9 mouse cellular contexts compared by ENCODE assay signal in genomic region chr11:62732022-62732387, GRCm38 (mm10). TPM values are rescaled to one million over a fixed set of nuclear protein-coding genes. Genes with fewer than 3 reads are reported as not detected.
DNase-seq lines count a peak whose midpoint lies in the region; ATAC-seq and TF ChIP-seq lines count a peak whose summit lies in the region.
"Had no signal": no experiment of that assay in that cellular context is flagged by ENCODE, and none has a peak within 500 bp of the region (broad histone marks: within the 10 kb centered on the region; RNA-seq: fewer than 3 reads in every experiment).

No protein-coding gene starts in this region.

- intact Hi-C loops in left cerebral cortex, postnatal 14 days (cut with DNase I): no loop called here

- no peak overlapping the region for H3K9ac ChIP-seq in kidney, postnatal 0 days (ENCODE audit: low read depth, low read length)
- H3K9ac ChIP-seq in embryonic facial prominence, embryonic 13.5 days: no peak overlapping the region
- H3K9ac ChIP-seq in intestine, embryonic 15.5 days: no peak overlapping the region

- ATAC-seq in kidney, postnatal 0 days (replicated peaks; ENCODE audit: low FRiP score, low read depth): no peak
- ATAC-seq in embryonic facial prominence, embryonic 13.5 days (ENCODE audit: insufficient number of reproducible peaks, insufficient read depth, low FRiP score, low TSS enrichment, low read depth): no peak
- no peak for ATAC-seq in intestine, embryonic 15.5 days
- ATAC-seq in granulocyte monocyte progenitor cell, adult 5-6 weeks (replicated peaks; ENCODE audit: poor library complexity, severe bottlenecking): no peak

- H3K4me3 ChIP-seq in kidney, postnatal 0 days (replicated peaks; ENCODE audit: low read depth, low read length): peak overlapping the region; percentile 51
- H3K4me3 ChIP-seq in embryonic facial prominence, embryonic 13.5 days: peak overlapping the region; percentile 85
- peak overlapping the region; percentile 64 for H3K4me3 ChIP-seq in intestine, embryonic 15.5 days (replicated peaks)
- peak overlapping the region; percentile 28 for H3K4me3 ChIP-seq in myocyte

- peaks cover 7% of the 10 kb centered on the region; the same call in 1 of the 2 replicates for H3K36me3 ChIP-seq in kidney, postnatal 0 days (ENCODE audit: insufficient read depth, low read length)
- peaks cover 22% of the 10 kb centered on the region for H3K36me3 ChIP-seq in embryonic facial prominence, embryonic 13.5 days
- H3K36me3 ChIP-seq in intestine, embryonic 15.5 days: no peaks in the 10 kb centered on the region
- H3K36me3 ChIP-seq in myocyte (ENCODE audit: control insufficient read depth, insufficient read depth): no peaks in the 10 kb centered on the region

- no peaks in the 10 kb centered on the region for H3K79me2 ChIP-seq in myocyte (ENCODE audit: control insufficient read depth, insufficient read depth)

- no peak for TF ChIP-seq CTCF in kidney, postnatal 0 days (IDR thresholded peaks at IDR 0.05; ENCODE audit: low read depth)

- WGBS in kidney, postnatal 0 days: 12% methylated on average over 5 of the region's 5 CpGs
- WGBS in embryonic facial prominence, embryonic 13.5 days: 11% methylated on average over 5 of the region's 5 CpGs
- 25% methylated on average over 5 of the region's 5 CpGs for WGBS in intestine, embryonic 15.5 days

- no peak for DNase-seq in kidney, postnatal 0 days (ENCODE audit: low spot score)
- DNase-seq in kidney, adult 8-10 months: no peak
- DNase-seq in left cerebral cortex, postnatal 14 days (ENCODE audit: low spot score in 2 of 2): no peak
- DNase-seq in right cerebral cortex, postnatal 10 days (ENCODE audit: low spot score in 2 of 2): no peak

- H3K9me3 ChIP-seq in kidney, postnatal 0 days (replicated peaks; ENCODE audit: low read length): no peaks in the 10 kb centered on the region
- H3K9me3 ChIP-seq in embryonic facial prominence, embryonic 13.5 days: no peaks in the 10 kb centered on the region
- no peaks in the 10 kb centered on the region for H3K9me3 ChIP-seq in intestine, embryonic 15.5 days

- TF ChIP-seq POLR2A in myocyte (IDR thresholded peaks at IDR 0.05; ENCODE audit: insufficient read length, low read depth): no peak

- peak overlapping the region; percentile 5 for H3ac ChIP-seq in myocyte (ENCODE audit: control insufficient read depth, insufficient read length)

- no peaks in the 10 kb centered on the region for H3K4me1 ChIP-seq in kidney, postnatal 0 days (replicated peaks; ENCODE audit: insufficient read depth, low read length)
- peaks cover 12% of the 10 kb centered on the region for H3K4me1 ChIP-seq in embryonic facial prominence, embryonic 13.5 days
- H3K4me1 ChIP-seq in intestine, embryonic 15.5 days (replicated peaks): no peaks in the 10 kb centered on the region

- H3K27ac ChIP-seq in kidney, postnatal 0 days: no peak overlapping the region
- H3K27ac ChIP-seq in embryonic facial prominence, embryonic 13.5 days: no peak overlapping the region
- no peak overlapping the region for H3K27ac ChIP-seq in intestine, embryonic 15.5 days

- H3K27me3 ChIP-seq in kidney, postnatal 0 days (ENCODE audit: insufficient read depth, low read length): no peaks in the 10 kb centered on the region
- no peaks in the 10 kb centered on the region for H3K27me3 ChIP-seq in embryonic facial prominence, embryonic 13.5 days
- H3K27me3 ChIP-seq in intestine, embryonic 15.5 days (replicated peaks): no peaks in the 10 kb centered on the region
- no peaks in the 10 kb centered on the region for H3K27me3 ChIP-seq in myocyte (ENCODE audit: control insufficient read depth, insufficient read depth, insufficient read length)

- peak overlapping the region; percentile 68 for H3K4me2 ChIP-seq in kidney, postnatal 0 days (ENCODE audit: low read length)
- peak overlapping the region; percentile 79 for H3K4me2 ChIP-seq in embryonic facial prominence, embryonic 13.5 days
- H3K4me2 ChIP-seq in intestine, embryonic 15.5 days (replicated peaks): peak overlapping the region; percentile 85
- H3K4me2 ChIP-seq in myocyte (ENCODE audit: low read depth): peak overlapping the region; percentile 20

TF ChIP-seq in myocyte, 11 proteins besides CTCF, POLR2A, EP300 and RAD21:
- TF ChIP-seq MYOD1 (IDR thresholded peaks at IDR 0.05; ENCODE audit: control insufficient read depth in 1 of 3, insufficient read length in 2 of 3, low read depth in 2 of 3) (no peak), REST (IDR thresholded peaks at IDR 0.05; ENCODE audit: insufficient read depth, insufficient read length) (no peak), SRF (IDR thresholded peaks at IDR 0.05; ENCODE audit: control insufficient read depth, insufficient read length, low read depth) (no peak), CEBPB (IDR thresholded peaks at IDR 0.05; ENCODE audit: insufficient read depth, poor library complexity, severe bottlenecking) (no peak), POLR2AphosphoS2 (IDR thresholded peaks at IDR 0.05; ENCODE audit: insufficient read length, low read depth) (no peak)

RNA-seq across cellular contexts. Expression of gene Zfp287, which starts 0.3 kb away (rescaled TPM):
- polyA plus RNA-seq in kidney, postnatal 0 days (2015; fragmentation: Nextera tagmentation; extraction: Ambion mirVana): 4.5 and 5.0 TPM in 2 replicates
- polyA plus RNA-seq in embryonic facial prominence, embryonic 13.5 days (2015; fragmentation: Nextera tagmentation; extraction: Ambion mirVana): 13.5 and 14.4 TPM in 2 replicates
- 5.4 and 5.6 TPM in 2 replicates for polyA plus RNA-seq in intestine, embryonic 15.5 days (2015; fragmentation: Nextera tagmentation; extraction: Ambion mirVana)
- 0.90 TPM for polyA plus RNA-seq in myocyte (2012; fragmentation: generic; extraction: Trizol)
- 10 to 100 TPM; 15.8 to 16.7 TPM for total RNA-seq in left cerebral cortex, postnatal 14 days (2021)
- total RNA-seq in granulocyte monocyte progenitor cell, adult 5-6 weeks (2014; fragmentation: Nextera tagmentation): 1.1 and 2.5 TPM in 2 replicates
- total RNA-seq in granulocyte monocyte progenitor cell, adult 5-6 weeks (2017): 0.56 and 1.9 TPM in 2 replicates

RNA-seq across cellular contexts. Expression of gene Gm10428, which starts 20.9 kb away (rescaled TPM):
- 0.45 TPM in 1 of 2 replicates, not detected in the other for polyA plus RNA-seq in kidney, postnatal 0 days (2015; fragmentation: Nextera tagmentation; extraction: Ambion mirVana)
- not detected in 2 replicates for polyA plus RNA-seq in embryonic facial prominence, embryonic 13.5 days (2015; fragmentation: Nextera tagmentation; extraction: Ambion mirVana)
- not detected in 2 replicates for polyA plus RNA-seq in intestine, embryonic 15.5 days (2015; fragmentation: Nextera tagmentation; extraction: Ambion mirVana)
- polyA plus RNA-seq in myocyte (2012; fragmentation: generic; extraction: Trizol): not detected
- total RNA-seq in left cerebral cortex, postnatal 14 days (2021): not detected
- total RNA-seq in granulocyte monocyte progenitor cell, adult 5-6 weeks (2014; fragmentation: Nextera tagmentation): not detected in 2 replicates
- total RNA-seq in granulocyte monocyte progenitor cell, adult 5-6 weeks (2017): not detected in 2 replicates
- total RNA-seq: megakaryocyte-erythroid progenitor cell, adult 5-6 weeks had no signal

RNA-seq across cellular contexts. Expression of gene Zfp286, which starts 57.3 kb away (rescaled TPM):
- 10.8 and 11.4 TPM in 2 replicates for polyA plus RNA-seq in kidney, postnatal 0 days (2015; fragmentation: Nextera tagmentation; extraction: Ambion mirVana)
- 38.4 and 39.8 TPM in 2 replicates for polyA plus RNA-seq in embryonic facial prominence, embryonic 13.5 days (2015; fragmentation: Nextera tagmentation; extraction: Ambion mirVana)
- polyA plus RNA-seq in intestine, embryonic 15.5 days (2015; fragmentation: Nextera tagmentation; extraction: Ambion mirVana): 13.1 and 13.5 TPM in 2 replicates
- not detected for polyA plus RNA-seq in myocyte (2012; fragmentation: generic; extraction: Trizol)
- total RNA-seq in left cerebral cortex, postnatal 14 days (2021): 10 to 100 TPM; 20.6 to 23.0 TPM
- total RNA-seq in granulocyte monocyte progenitor cell, adult 5-6 weeks (2014; fragmentation: Nextera tagmentation): 3.2 and 7.5 TPM in 2 replicates
- 2.4 and 2.8 TPM in 2 replicates for total RNA-seq in granulocyte monocyte progenitor cell, adult 5-6 weeks (2017)

Comparison
In these comparisons a context has a peak if more than half of its experiments do, and no peak if none do; other contexts are left out.
1. H3K4me2 ChIP-seq: peak in every context shown above with its lines; median percentile 85 in intestine, embryonic 15.5 days; 79 in embryonic facial prominence, embryonic 13.5 days; 68 in kidney, postnatal 0 days; 20 in myocyte.
2. H3K4me3 ChIP-seq: peak in every context shown above with its lines; median percentile 85 in embryonic facial prominence, embryonic 13.5 days; 64 in intestine, embryonic 15.5 days; 51 in kidney, postnatal 0 days; 28 in myocyte.
3. RNA of gene Zfp286, which starts 57.3 kb away (polyA plus RNA-seq): 38.4 to 39.8 TPM in embryonic facial prominence, embryonic 13.5 days, 13.1 to 13.5 TPM in intestine, embryonic 15.5 days and 10.8 to 11.4 TPM in kidney, postnatal 0 days; not detected in myocyte (single experiment); every median in the first group is over 10 times any median in the second.